Mouse (Mus musculus) G1E (cell line): ENCODE data around the gene Kbtbd12.

Experiments
- CTCF ChIP-seq: IDR thresholded peaks from 2 replicates; pipeline ENCODE4 v1.5.1; 2012; ENCODE audit warnings: low read depth, low read length, inconsistent platforms, mixed read lengths
- GATA1 ChIP-seq: IDR thresholded peaks from 2 replicates; pipeline ENCODE4 v1.6.1; 2012; ENCODE audit warnings: borderline replicate concordance, low read length, inconsistent platforms, mixed read lengths
- GATA2 ChIP-seq: IDR thresholded peaks from 2 replicates; pipeline ENCODE4 v1.6.1; 2012; ENCODE audit warnings: low read depth, low read length, inconsistent platforms, borderline replicate concordance
- POLR2AphosphoS5 ChIP-seq: IDR thresholded peaks from 2 replicates; pipeline ENCODE4 v1.6.1; 2012; ENCODE audit warnings: low read depth, low read length, inconsistent platforms; ENCODE audit not compliant: insufficient replicate concordance
- TAL1 ChIP-seq: conservative IDR thresholded peaks from 2 replicates; pipeline ENCODE4 v1.6.1; 2012; ENCODE audit warnings: low read depth, low read length, inconsistent platforms, mixed read lengths

DNA sequence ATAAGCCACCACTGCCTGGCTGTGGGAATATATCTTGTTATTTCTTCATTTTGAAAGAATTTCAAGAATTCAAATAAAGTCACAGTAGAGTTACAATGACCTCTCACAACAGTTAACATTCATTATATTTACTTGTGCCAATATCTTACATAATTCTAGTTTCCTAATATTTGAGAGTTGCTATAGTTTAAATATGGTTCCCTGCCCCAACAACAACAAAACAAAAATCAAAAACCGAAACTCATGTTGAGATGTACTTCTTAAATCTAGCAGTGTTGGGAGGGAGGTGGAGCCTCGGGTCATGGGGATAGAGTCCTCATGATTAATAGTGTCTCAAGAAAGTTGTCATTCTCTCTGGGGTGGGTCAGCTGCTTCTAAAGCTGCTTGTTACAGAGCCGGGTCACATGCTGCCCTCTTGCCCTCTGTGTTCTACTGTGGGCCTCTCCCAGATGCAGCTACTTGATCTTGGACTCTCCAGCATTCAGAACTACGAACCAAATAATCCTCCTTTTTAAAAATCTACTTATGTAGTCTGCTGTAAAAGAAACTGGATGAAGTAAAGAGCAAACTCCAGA is 3.7 kb upstream of the Kbtbd12 start:
- no peak for TF ChIP-seq CTCF
- TF ChIP-seq GATA1: no peak
- no peak for TF ChIP-seq TAL1
- TF ChIP-seq POLR2AphosphoS5: no peak
- no peak for TF ChIP-seq GATA2
